Mouse (Mus musculus): Measurements from ENCODE around the gene Gprc5d. TPM values are rescaled to one million over a fixed set of nuclear protein-coding genes. Genes with fewer than 3 reads are reported as not detected.

Gprc5d gene
- total RNA-seq, 1 experiment from 2014 or later: not detected

- no peak for DNase-seq
Measured at GRCm38 (mm10) chr6:135068221-135068620, 49.9 kb downstream of the Gprc5d start.

GRCm38 (mm10) chr6:135066795-135067445, 51.2 kb downstream of the Gprc5d start:
- DNase-seq: no peak

GRCm38 (mm10) chr6:135065236-135065957, 52.7 kb downstream of the Gprc5d start, which contains the start of gene Gprc5a:
Gprc5a (plus strand) TSS chr6:135065651.
- peak; percentile 62 for DNase-seq

GRCm38 (mm10) chr6:135064621-135065020, 53.5 kb downstream of the Gprc5d start:
- no peak for DNase-seq

- DNase-seq: no peak
Measured at GRCm38 (mm10) chr6:135060728-135061127, 57.4 kb downstream of the Gprc5d start.

Other genes starting within 250 kb of the Gprc5d start
- gene Gpr19, start 219.7 kb downstream of the Gprc5d start, total RNA-seq (2021): 10.0 and 11.8 TPM in 2 replicates
- 42.8 and 48.0 TPM in 2 replicates for gene Cdkn1b, start 197.9 kb downstream of the Gprc5d start, total RNA-seq (2021)
- 12.0 and 18.0 TPM in 2 replicates for gene Apold1, start 136.6 kb downstream of the Gprc5d start, total RNA-seq (2021)
- gene Ddx47, start 106.7 kb downstream of the Gprc5d start, total RNA-seq (2021): 56.9 and 61.2 TPM in 2 replicates
- 1.7 and 2.1 TPM in 2 replicates for gene Gprc5a, start 52.6 kb downstream of the Gprc5d start, total RNA-seq (2021)
- 28.7 and 29.4 TPM in 2 replicates for gene Fam234b, start 79.7 kb upstream of the Gprc5d start, total RNA-seq (2021)
- 26.4 and 46.0 TPM in 2 replicates for gene Hebp1, start 79.7 kb upstream of the Gprc5d start, total RNA-seq (2021)
- not detected in 2 replicates for gene Gsg1, start 136.1 kb upstream of the Gprc5d start, total RNA-seq (2021)
- not detected in 2 replicates for gene Pbp2, start 192.1 kb upstream of the Gprc5d start, total RNA-seq (2021)
- 56.4 and 62.6 TPM in 2 replicates for gene Emp1, start 244.3 kb upstream of the Gprc5d start, total RNA-seq (2021)

Measured in adrenal gland, postnatal 14 days (tissue).